Mouse (Mus musculus): ENCODE results near the gene Dnpep. TPM values are rescaled to one million over a fixed set of nuclear protein-coding genes. Genes with fewer than 3 reads are reported as not detected.

Dnpep gene
- polyA plus RNA-seq, 1 experiment from 2014 or later = 112 TPM

- peak overlapping the region; percentile 66 for H3K9ac ChIP-seq (ENCODE audit: low read length)
- H3K4me1 ChIP-seq (ENCODE audit: control insufficient read depth, insufficient read depth, low read length) = peaks cover 5% of the 10 kb centered on the region; the same call in 1 of the 2 replicates
- under 1% methylated on average over 20 of the region's 20 CpGs for WGBS
- H3K4me3 ChIP-seq (ENCODE audit: low read depth, low read length) = peak overlapping the region; percentile 65
- ATAC-seq (ENCODE audit: insufficient number of reproducible peaks, low FRiP score, low TSS enrichment, low read depth) = peak; percentile 36
- no peaks in the 10 kb centered on the region for H3K9me3 ChIP-seq (ENCODE audit: control insufficient read depth, low read length)
- H3K27ac ChIP-seq (replicated peaks; ENCODE audit: low read depth, low read length) = peak overlapping the region; percentile 73
- H3K4me2 ChIP-seq (ENCODE audit: low read depth, severe bottlenecking) = peak overlapping the region; percentile 79
- no peaks in the 10 kb centered on the region for H3K27me3 ChIP-seq (ENCODE audit: control insufficient read depth, insufficient read depth, low read length)
- DNase-seq (ENCODE audit: low spot score) = peak; percentile 88
- peaks cover 9% of the 10 kb centered on the region for H3K36me3 ChIP-seq (ENCODE audit: control insufficient read depth, insufficient read depth, low read length)
Observed at GRCm38 (mm10) chr1:75316861-75317240, 939 bp downstream of the Dnpep start.

GRCm38 (mm10) chr1:75315456-75316365, 2.1 kb downstream of the Dnpep start:
- no peak for DNase-seq (ENCODE audit: low spot score)
- WGBS = 86% methylated on average over 29 of the region's 29 CpGs

GRCm38 (mm10) chr1:75315011-75315410, 2.8 kb downstream of the Dnpep start:
- no peaks in the 10 kb centered on the region for H3K27me3 ChIP-seq (ENCODE audit: control insufficient read depth, insufficient read depth, low read length)
- H3K36me3 ChIP-seq (ENCODE audit: control insufficient read depth, insufficient read depth, low read length) = peaks cover 15% of the 10 kb centered on the region
- H3K4me2 ChIP-seq (ENCODE audit: low read depth, severe bottlenecking) = no peak overlapping the region
- H3K4me1 ChIP-seq (ENCODE audit: control insufficient read depth, insufficient read depth, low read length) = peaks cover 5% of the 10 kb centered on the region; the same call in 1 of the 2 replicates
- H3K9me3 ChIP-seq (ENCODE audit: control insufficient read depth, low read length) = no peaks in the 10 kb centered on the region
- no peak overlapping the region for H3K9ac ChIP-seq (ENCODE audit: low read length)
- ATAC-seq (ENCODE audit: insufficient number of reproducible peaks, low FRiP score, low TSS enrichment, low read depth) (no peak), DNase-seq (ENCODE audit: low spot score) (no peak)
- WGBS = 93% methylated on average over 6 of the region's 6 CpGs
- H3K4me3 ChIP-seq (ENCODE audit: low read depth, low read length) = no peak overlapping the region
- no peak overlapping the region for H3K27ac ChIP-seq (replicated peaks; ENCODE audit: low read depth, low read length)

More at GRCm38 (mm10) chr1:75315456-75316365, 2.1 kb downstream of the Dnpep start:
- Histone ChIP-seq H3K9me3 (ENCODE audit: control insufficient read depth, low read length) (no peaks in the 10 kb centered on the region), H3K4me2 (ENCODE audit: low read depth, severe bottlenecking) (peak overlapping the region; percentile 79), H3K4me1 (ENCODE audit: control insufficient read depth, insufficient read depth, low read length) (peaks cover 5% of the 10 kb centered on the region; the same call in 1 of the 2 replicates), H3K27me3 (ENCODE audit: control insufficient read depth, insufficient read depth, low read length) (no peaks in the 10 kb centered on the region), H3K4me3 (ENCODE audit: low read depth, low read length) (peak overlapping the region; percentile 65), H3K9ac (ENCODE audit: low read length) (peak overlapping the region; percentile 66; the same call in 1 of the 2 replicates), H3K27ac (replicated peaks; ENCODE audit: low read depth, low read length) (no peak overlapping the region), H3K36me3 (ENCODE audit: control insufficient read depth, insufficient read depth, low read length) (peaks cover 15% of the 10 kb centered on the region)
- ATAC-seq (ENCODE audit: insufficient number of reproducible peaks, low FRiP score, low TSS enrichment, low read depth) = no peak

- Histone ChIP-seq H3K4me3 (ENCODE audit: low read depth, low read length) (no peak overlapping the region), H3K27ac (replicated peaks; ENCODE audit: low read depth, low read length) (no peak overlapping the region), H3K4me2 (ENCODE audit: low read depth, severe bottlenecking) (no peak overlapping the region), H3K9ac (ENCODE audit: low read length) (no peak overlapping the region), H3K27me3 (ENCODE audit: control insufficient read depth, insufficient read depth, low read length) (no peaks in the 10 kb centered on the region), H3K36me3 (ENCODE audit: control insufficient read depth, insufficient read depth, low read length) (peaks cover 15% of the 10 kb centered on the region), H3K4me1 (ENCODE audit: control insufficient read depth, insufficient read depth, low read length) (peaks cover 5% of the 10 kb centered on the region; the same call in 1 of the 2 replicates), H3K9me3 (ENCODE audit: control insufficient read depth, low read length) (no peaks in the 10 kb centered on the region)
- no peak for ATAC-seq (ENCODE audit: insufficient number of reproducible peaks, low FRiP score, low TSS enrichment, low read depth)
- WGBS = 94% methylated on average over 6 of the region's 6 CpGs
- no peak for DNase-seq (ENCODE audit: low spot score)
Observed at GRCm38 (mm10) chr1:75311694-75312093, 6.1 kb downstream of the Dnpep start.

- 77% methylated on average over 2 of the region's 2 CpGs for WGBS
- Histone ChIP-seq H3K9me3 (ENCODE audit: control insufficient read depth, low read length) (no peaks in the 10 kb centered on the region), H3K27ac (replicated peaks; ENCODE audit: low read depth, low read length) (no peak overlapping the region), H3K4me3 (ENCODE audit: low read depth, low read length) (no peak overlapping the region), H3K4me2 (ENCODE audit: low read depth, severe bottlenecking) (no peak overlapping the region), H3K4me1 (ENCODE audit: control insufficient read depth, insufficient read depth, low read length) (no peaks in the 10 kb centered on the region), H3K9ac (ENCODE audit: low read length) (no peak overlapping the region), H3K27me3 (ENCODE audit: control insufficient read depth, insufficient read depth, low read length) (no peaks in the 10 kb centered on the region), H3K36me3 (ENCODE audit: control insufficient read depth, insufficient read depth, low read length) (no peaks in the 10 kb centered on the region)
- no peak for DNase-seq (ENCODE audit: low spot score)
- ATAC-seq (ENCODE audit: insufficient number of reproducible peaks, low FRiP score, low TSS enrichment, low read depth) = no peak
Observed at GRCm38 (mm10) chr1:75304662-75305061, 13.1 kb downstream of the Dnpep start.

GRCm38 (mm10) chr1:75294294-75294693, 23.5 kb downstream of the Dnpep start:
- ATAC-seq (ENCODE audit: insufficient number of reproducible peaks, low FRiP score, low TSS enrichment, low read depth) = no peak
- no peaks in the 10 kb centered on the region for H3K36me3 ChIP-seq (ENCODE audit: control insufficient read depth, insufficient read depth, low read length)
- H3K9me3 ChIP-seq (ENCODE audit: control insufficient read depth, low read length) = no peaks in the 10 kb centered on the region
- no peaks in the 10 kb centered on the region for H3K27me3 ChIP-seq (ENCODE audit: control insufficient read depth, insufficient read depth, low read length)
- H3K27ac ChIP-seq (replicated peaks; ENCODE audit: low read depth, low read length) = no peak overlapping the region
- no peak for DNase-seq (ENCODE audit: low spot score)
- H3K4me1 ChIP-seq (ENCODE audit: control insufficient read depth, insufficient read depth, low read length) = peaks cover 4% of the 10 kb centered on the region; the same call in 1 of the 2 replicates
- H3K4me2 ChIP-seq (ENCODE audit: low read depth, severe bottlenecking) = no peak overlapping the region
- no peak overlapping the region for H3K9ac ChIP-seq (ENCODE audit: low read length)
- no peak overlapping the region for H3K4me3 ChIP-seq (ENCODE audit: low read depth, low read length)
- 78% methylated on average over 5 of the region's 5 CpGs for WGBS

- no peak for ATAC-seq (ENCODE audit: insufficient number of reproducible peaks, low FRiP score, low TSS enrichment, low read depth)
- 81% methylated on average over 5 of the region's 5 CpGs for WGBS
- H3K27ac ChIP-seq (replicated peaks; ENCODE audit: low read depth, low read length) = no peak overlapping the region
Observed at GRCm38 (mm10) chr1:75293331-75293701, 24.5 kb downstream of the Dnpep start.

DNA sequence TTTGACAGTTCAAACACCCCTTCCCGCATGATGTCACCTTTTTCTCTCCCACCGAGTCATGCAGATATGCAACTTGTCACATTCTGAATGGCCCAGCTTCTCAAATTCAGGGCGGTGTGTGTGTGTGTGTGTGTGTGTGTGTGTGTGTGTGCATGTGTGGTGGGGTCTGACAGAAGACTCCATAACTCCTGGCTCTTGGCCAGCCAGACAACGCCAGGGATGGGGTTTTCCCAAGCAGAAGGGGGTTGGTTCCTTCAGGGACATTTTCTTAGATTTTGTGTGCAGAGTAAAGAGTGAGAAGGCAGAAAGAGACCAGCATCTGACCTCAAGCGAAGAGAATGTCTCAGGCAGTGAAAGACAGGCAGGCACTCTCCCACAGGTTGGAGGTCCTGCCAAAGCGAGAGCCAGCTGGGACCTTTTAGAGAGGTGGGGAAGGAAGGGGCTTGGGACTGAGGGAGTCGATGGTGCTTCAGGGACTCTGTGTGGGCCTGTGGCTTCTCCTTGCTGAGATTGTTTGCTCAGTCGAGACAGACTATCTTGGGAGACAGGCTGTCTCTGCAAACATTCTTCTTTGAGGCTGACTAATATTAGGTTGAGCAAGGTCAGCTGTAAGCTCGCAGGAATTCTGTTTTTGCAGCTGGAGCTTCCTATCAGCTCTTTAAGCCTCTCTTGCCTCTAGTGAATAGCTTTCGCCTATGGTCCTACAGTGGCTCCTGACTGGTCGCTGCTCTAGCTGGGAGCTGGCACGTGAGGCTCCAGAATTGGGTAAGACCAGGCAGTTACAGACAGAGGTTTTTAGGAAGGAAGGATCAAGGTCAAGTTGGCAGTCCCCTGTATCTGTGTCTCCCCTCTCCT, 25.1 kb downstream of the Dnpep start:
- Histone ChIP-seq H3K27me3 (ENCODE audit: control insufficient read depth, insufficient read depth, low read length) (no peaks in the 10 kb centered on the region), H3K4me1 (ENCODE audit: control insufficient read depth, insufficient read depth, low read length) (peaks cover 4% of the 10 kb centered on the region; the same call in 1 of the 2 replicates), H3K9me3 (ENCODE audit: control insufficient read depth, low read length) (no peaks in the 10 kb centered on the region), H3K4me2 (ENCODE audit: low read depth, severe bottlenecking) (no peak overlapping the region), H3K4me3 (ENCODE audit: low read depth, low read length) (no peak overlapping the region), H3K27ac (replicated peaks; ENCODE audit: low read depth, low read length) (no peak overlapping the region), H3K9ac (ENCODE audit: low read length) (no peak overlapping the region), H3K36me3 (ENCODE audit: control insufficient read depth, insufficient read depth, low read length) (no peaks in the 10 kb centered on the region)
- DNase-seq (ENCODE audit: low spot score) (no peak), ATAC-seq (ENCODE audit: insufficient number of reproducible peaks, low FRiP score, low TSS enrichment, low read depth) (no peak)
- 67% methylated on average over 12 of the region's 12 CpGs for WGBS

More at GRCm38 (mm10) chr1:75293331-75293701, 24.5 kb downstream of the Dnpep start:
- Histone ChIP-seq H3K4me1 (ENCODE audit: control insufficient read depth, insufficient read depth, low read length) (peaks cover 4% of the 10 kb centered on the region; the same call in 1 of the 2 replicates), H3K36me3 (ENCODE audit: control insufficient read depth, insufficient read depth, low read length) (no peaks in the 10 kb centered on the region), H3K4me3 (ENCODE audit: low read depth, low read length) (no peak overlapping the region), H3K4me2 (ENCODE audit: low read depth, severe bottlenecking) (no peak overlapping the region), H3K9ac (ENCODE audit: low read length) (no peak overlapping the region), H3K27me3 (ENCODE audit: control insufficient read depth, insufficient read depth, low read length) (no peaks in the 10 kb centered on the region), H3K9me3 (ENCODE audit: control insufficient read depth, low read length) (no peaks in the 10 kb centered on the region)
- DNase-seq (ENCODE audit: low spot score) = no peak

Measured in limb, embryonic 11.5 days (tissue).